Mouse (Mus musculus): ENCODE data around the gene Fancc. TPM values are rescaled to one million over a fixed set of nuclear protein-coding genes. Genes with fewer than 3 reads are reported as not detected.
A peak's percentile ranks its signal among the peaks of the same experiment; 100 is the strongest.

The Fancc gene
- polyA plus RNA-seq, 1 experiment from 2014 or later = 17.8 TPM

MicroRNAs within 50 kb of the gene (microRNA counts, 519-probe panel; counts per million panel counts)
- microRNA mmu-miR-23b (3,359 counts per million, percentile 85 among the panel's probes with 10 or more counts), microRNA mmu-miR-24 (2,934 counts per million, percentile 74 among the panel's probes with 10 or more counts), microRNA mmu-miR-27b (2,596 counts per million, percentile 62 among the panel's probes with 10 or more counts)

Small RNA genes within 50 kb of the gene (microRNA-seq; reads per million reads assigned to microRNA genes)
- gene Mir23b (27,724 reads per million, percentile 98 among the genes with 10 or more reads in this experiment), gene Mir24-1 (not detected), gene Mir27b (2,083 reads per million, percentile 82 among the genes with 10 or more reads in this experiment), gene Mir3074-1 (not detected)

Other genes starting within 250 kb of the Fancc start
- 32.1 and 34.3 TPM in 2 replicates for gene Ptch1, start 76.3 kb upstream of the Fancc start, polyA plus RNA-seq (2015; fragmentation: Nextera tagmentation; extraction: Ambion mirVana)